Mouse (Mus musculus) frontal cortex, postnatal 25 days (tissue): ENCODE data around the gene Tbx3.

Experiments used
- DNase-seq, 2 experiments: peaks; one replicate each; pipeline ENCODE4 v3.0.0; 2022; ENCODE audit warnings: low spot score in 2 of 2

Tbx3 gene

GRCm38 (mm10) chr5:119670566-119671108 is at the start of gene Tbx3:
Gene Tbx3 (plus strand): TSS chr5:119670669.
- DNase-seq, result peak in 1 of 2 experiments; percentile 55

GRCm38 (mm10) chr5:119622076-119622475 is 48.4 kb upstream of the Tbx3 start:
- DNase-seq, result no peak

- DNase-seq, result no peak
These were observed 45.9 kb upstream of the Tbx3 start for GRCm38 (mm10) chr5:119624554-119624953.

GRCm38 (mm10) chr5:119625603-119626002 is 44.9 kb upstream of the Tbx3 start:
- no peak for DNase-seq

GRCm38 (mm10) chr5:119626154-119626553 is 44.3 kb upstream of the Tbx3 start:
- no peak for DNase-seq

GRCm38 (mm10) chr5:119626662-119627061 is 43.8 kb upstream of the Tbx3 start:
- no peak for DNase-seq

- no peak for DNase-seq
These were observed 42.4 kb upstream of the Tbx3 start for GRCm38 (mm10) chr5:119628100-119628499.

GRCm38 (mm10) chr5:119628746-119629327 is 41.6 kb upstream of the Tbx3 start:
- no peak for DNase-seq

- no peak for DNase-seq
These were observed 36.9 kb upstream of the Tbx3 start for GRCm38 (mm10) chr5:119633581-119633980.

GRCm38 (mm10) chr5:119634861-119635260 is 35.6 kb upstream of the Tbx3 start:
- no peak for DNase-seq

GRCm38 (mm10) chr5:119638300-119638699 is 32.2 kb upstream of the Tbx3 start:
- no peak for DNase-seq

GRCm38 (mm10) chr5:119641094-119641493 is 29.4 kb upstream of the Tbx3 start:
- DNase-seq, result no peak

- DNase-seq, result no peak
These were observed 28.8 kb upstream of the Tbx3 start for GRCm38 (mm10) chr5:119641714-119642113.

GRCm38 (mm10) chr5:119646965-119647364 is 23.5 kb upstream of the Tbx3 start:
- DNase-seq, result no peak

GRCm38 (mm10) chr5:119651135-119651965 is 19.1 kb upstream of the Tbx3 start:
- DNase-seq, result no peak

- DNase-seq, result no peak
These were observed 14.1 kb upstream of the Tbx3 start for GRCm38 (mm10) chr5:119656354-119656753.

- no peak for DNase-seq
These were observed 13.6 kb upstream of the Tbx3 start for GRCm38 (mm10) chr5:119656856-119657255.

GRCm38 (mm10) chr5:119657362-119657761 is 13.1 kb upstream of the Tbx3 start:
- no peak for DNase-seq

- DNase-seq, result no peak
These were observed 12.7 kb upstream of the Tbx3 start for GRCm38 (mm10) chr5:119657804-119658203.

GRCm38 (mm10) chr5:119658396-119658795 is 12.1 kb upstream of the Tbx3 start:
- DNase-seq, result no peak

GRCm38 (mm10) chr5:119659041-119659440 is 11.4 kb upstream of the Tbx3 start:
- no peak for DNase-seq

GRCm38 (mm10) chr5:119660526-119661410 is 9.7 kb upstream of the Tbx3 start:
- DNase-seq, result no peak
